In genomic region chr11:116627072-116628020, GRCm38 (mm10) we compare ENCODE assay signal across 10 mouse cellular contexts. TPM values are rescaled to one million over a fixed set of nuclear protein-coding genes. Genes with fewer than 3 reads are reported as not detected.
DNase-seq lines count a peak whose midpoint lies in the region; ATAC-seq and TF ChIP-seq lines count a peak whose summit lies in the region.
"Had no signal": no experiment of that assay in that cellular context is flagged by ENCODE, and none has a peak within 500 bp of the region (broad histone marks: within the 10 kb centered on the region; RNA-seq: fewer than 3 reads in every experiment).

No protein-coding gene starts in this region.

- TF ChIP-seq POLR2A in lung, adult 2 months (IDR thresholded peaks at IDR 0.05; ENCODE audit: borderline replicate concordance, extremely low read depth, low read depth, low read length) = no peak

- no peak overlapping the region for H3K9ac ChIP-seq in liver, postnatal 0 days (replicated peaks)
- H3K9ac ChIP-seq in forebrain, embryonic 14.5 days (ENCODE audit: low read length) = no peak overlapping the region

- DNase-seq in cerebellum, postnatal 14 days = peak; percentile 64 to 82
- DNase-seq in cerebellum, postnatal 4 days (ENCODE audit: low spot score in 2 of 2) = no peak
- DNase-seq in lung, adult 2 months = no peak
- DNase-seq in lung, adult 18-20 months = no peak
- DNase-seq in T-cell, adult 2 months (ENCODE audit: low spot score) = peak; percentile 32
- peak; percentile 68 for DNase-seq in liver, postnatal 0 days
- no peak for DNase-seq in forebrain, embryonic 14.5 days (ENCODE audit: low spot score)
- DNase-seq: gastrocnemius, postnatal 36 days had no signal

- H3K4me3 ChIP-seq in lung, adult 2 months (replicated peaks; ENCODE audit: extremely low read depth, low read depth, low read length) = no peak overlapping the region
- no peak overlapping the region for H3K4me3 ChIP-seq in liver, postnatal 0 days (ENCODE audit: low read depth, low read length)
- no peak overlapping the region for H3K4me3 ChIP-seq in forebrain, embryonic 14.5 days (ENCODE audit: low read depth, low read length)

- no peaks in the 10 kb centered on the region for H3K9me3 ChIP-seq in liver, postnatal 0 days (ENCODE audit: low read length)
- H3K9me3 ChIP-seq in forebrain, embryonic 14.5 days (replicated peaks; ENCODE audit: control insufficient read depth, low read length) = no peaks in the 10 kb centered on the region
- H3K9me3 ChIP-seq: G1E had no signal

- peaks cover 13% of the 10 kb centered on the region for H3K4me1 ChIP-seq in lung, adult 2 months (ENCODE audit: control insufficient read depth, insufficient read depth, low read length)
- H3K4me1 ChIP-seq in liver, postnatal 0 days (ENCODE audit: insufficient read depth) = peaks cover 26% of the 10 kb centered on the region
- H3K4me1 ChIP-seq in forebrain, embryonic 14.5 days (ENCODE audit: control insufficient read depth, insufficient read depth, low read length) = no peaks in the 10 kb centered on the region

- WGBS in lung, adult 2 months = 43% methylated on average over 10 of the region's 10 CpGs
- 32% methylated on average over 10 of the region's 10 CpGs for whole genome bisulfite sequencing in liver, postnatal 0 days (ENCODE audit: insufficient replicate concordance)
- WGBS in forebrain, embryonic 14.5 days = 36% methylated on average over 10 of the region's 10 CpGs

- no peak for TF ChIP-seq EP300 in liver, postnatal 0 days (IDR thresholded peaks at IDR 0.05; ENCODE audit: low read depth)

- no peak overlapping the region for H3K4me2 ChIP-seq in liver, postnatal 0 days (ENCODE audit: low read depth, low read length)
- H3K4me2 ChIP-seq in forebrain, embryonic 14.5 days (ENCODE audit: low read length) = no peak overlapping the region

- no peak for ATAC-seq in liver, postnatal 0 days
- ATAC-seq in monocyte, adult 5-6 weeks (replicated peaks; ENCODE audit: insufficient number of reproducible peaks, low FRiP score, low TSS enrichment, poor library complexity, severe bottlenecking) = no peak
- no peak for ATAC-seq in forebrain, embryonic 14.5 days

- no peaks in the 10 kb centered on the region for H3K36me3 ChIP-seq in liver, postnatal 0 days (replicated peaks; ENCODE audit: insufficient read depth, low read length)
- no peaks in the 10 kb centered on the region for H3K36me3 ChIP-seq in forebrain, embryonic 14.5 days (ENCODE audit: control insufficient read depth, insufficient read depth, low read length)
- H3K36me3 ChIP-seq: G1E had no signal

- TF ChIP-seq CTCF in lung, adult 2 months (IDR thresholded peaks at IDR 0.05; ENCODE audit: insufficient read depth, low read length) = peak; percentile 46
- peak; percentile 62 for TF ChIP-seq CTCF in liver, postnatal 0 days (IDR thresholded peaks at IDR 0.05; ENCODE audit: low read depth)

- H3K27ac ChIP-seq in liver, postnatal 0 days (ENCODE audit: low read depth) = no peak overlapping the region
- H3K27ac ChIP-seq in forebrain, embryonic 14.5 days (ENCODE audit: low read depth, low read length) = no peak overlapping the region

- no peaks in the 10 kb centered on the region for H3K27me3 ChIP-seq in liver, postnatal 0 days (ENCODE audit: insufficient read depth, low read length)
- peaks cover 18% of the 10 kb centered on the region; the same call in 1 of the 2 replicates for H3K27me3 ChIP-seq in forebrain, embryonic 14.5 days (replicated peaks; ENCODE audit: control insufficient read depth, insufficient read depth, low read length)

RNA-seq across cellular contexts. Expression of gene Rhbdf2, which starts 0.5 kb away (rescaled TPM):
- polyA plus RNA-seq in lung, adult 2 months (2012; rRNA removed) = 82.2 and 87.8 TPM in 2 replicates
- 4.9 and 6.2 TPM in 2 replicates for polyA plus RNA-seq in liver, postnatal 0 days (2015; fragmentation: Nextera tagmentation; extraction: Ambion mirVana)
- 14.1 to 16.7 TPM (median 15.1 TPM) in 3 replicates for total RNA-seq in monocyte, adult 5-6 weeks (2017)
- 0.61 TPM in 2 replicates for polyA plus RNA-seq in forebrain, embryonic 14.5 days (2014; fragmentation: Nextera tagmentation; extraction: Ambion mirVana)

RNA-seq across cellular contexts. Expression of gene Prcd, which starts 26.0 kb away (rescaled TPM):
- 2.8 and 5.6 TPM in 2 replicates for polyA plus RNA-seq in lung, adult 2 months (2012; rRNA removed)
- 0.32 TPM in 1 of 2 replicates, not detected in the other for polyA plus RNA-seq in liver, postnatal 0 days (2015; fragmentation: Nextera tagmentation; extraction: Ambion mirVana)
- not detected in 3 replicates for total RNA-seq in monocyte, adult 5-6 weeks (2017)
- polyA plus RNA-seq in forebrain, embryonic 14.5 days (2014; fragmentation: Nextera tagmentation; extraction: Ambion mirVana) = 1.4 and 1.7 TPM in 2 replicates

RNA-seq across cellular contexts. Expression of gene Cygb, which starts 26.8 kb away (rescaled TPM):
- 33.6 and 41.2 TPM in 2 replicates for polyA plus RNA-seq in lung, adult 2 months (2012; rRNA removed)
- polyA plus RNA-seq in liver, postnatal 0 days (2015; fragmentation: Nextera tagmentation; extraction: Ambion mirVana) = 3.6 and 3.7 TPM in 2 replicates
- 0.29 TPM in 1 of 3 replicates, not detected in the others for total RNA-seq in monocyte, adult 5-6 weeks (2017)
- 14.7 and 15.4 TPM in 2 replicates for polyA plus RNA-seq in forebrain, embryonic 14.5 days (2014; fragmentation: Nextera tagmentation; extraction: Ambion mirVana)
- total RNA-seq: G1E had no signal

RNA-seq across cellular contexts. Expression of gene Aanat, which starts 41.1 kb away (rescaled TPM):
- polyA plus RNA-seq in lung, adult 2 months (2012; rRNA removed) = 0.15 TPM in 1 of 2 replicates, not detected in the other
- not detected in 2 replicates for polyA plus RNA-seq in liver, postnatal 0 days (2015; fragmentation: Nextera tagmentation; extraction: Ambion mirVana)
- not detected in 3 replicates for total RNA-seq in monocyte, adult 5-6 weeks (2017)
- 0.36 TPM in 1 of 2 replicates, not detected in the other for polyA plus RNA-seq in forebrain, embryonic 14.5 days (2014; fragmentation: Nextera tagmentation; extraction: Ambion mirVana)
- total RNA-seq: G1E; gastrocnemius, postnatal 36 days had no signal
- polyA plus RNA-seq: G1E had no signal

RNA-seq across cellular contexts. Expression of gene Ube2o, which starts 46.1 kb away (rescaled TPM):
- polyA plus RNA-seq in lung, adult 2 months (2012; rRNA removed) = 18.3 and 18.8 TPM in 2 replicates
- 15.2 and 16.3 TPM in 2 replicates for polyA plus RNA-seq in liver, postnatal 0 days (2015; fragmentation: Nextera tagmentation; extraction: Ambion mirVana)
- total RNA-seq in monocyte, adult 5-6 weeks (2017) = 16.3 to 21.9 TPM (median 19.8 TPM) in 3 replicates
- polyA plus RNA-seq in forebrain, embryonic 14.5 days (2014; fragmentation: Nextera tagmentation; extraction: Ambion mirVana) = 16.7 and 20.7 TPM in 2 replicates

Comparison
In these comparisons a context has a peak if more than half of its experiments do, and no peak if none do; other contexts are left out.
1. DNase-seq: peak in cerebellum, postnatal 14 days (2 of 2), T-cell, adult 2 months (single experiment) and liver, postnatal 0 days (single experiment); none in cerebellum, postnatal 4 days (0 of 2), lung, adult 2 months (single experiment), lung, adult 18-20 months (0 of 2) and forebrain, embryonic 14.5 days (single experiment).
2. RNA of gene Rhbdf2, which starts 0.5 kb away (polyA plus RNA-seq): 82.2 to 87.8 TPM in lung, adult 2 months; 4.9 to 6.2 TPM in liver, postnatal 0 days and 0.61 TPM in forebrain, embryonic 14.5 days; every median in the first group is over 10 times any median in the second.